Mouse (Mus musculus): ENCODE data around the gene Cers3. TPM values are rescaled to one million over a fixed set of nuclear protein-coding genes. Genes with fewer than 3 reads are reported as not detected.
A peak's percentile ranks its signal among the peaks of the same experiment; 100 is the strongest.

The Cers3 gene
- polyA plus RNA-seq, 1 experiment from 2014 or later = 0.65 TPM

DNA sequence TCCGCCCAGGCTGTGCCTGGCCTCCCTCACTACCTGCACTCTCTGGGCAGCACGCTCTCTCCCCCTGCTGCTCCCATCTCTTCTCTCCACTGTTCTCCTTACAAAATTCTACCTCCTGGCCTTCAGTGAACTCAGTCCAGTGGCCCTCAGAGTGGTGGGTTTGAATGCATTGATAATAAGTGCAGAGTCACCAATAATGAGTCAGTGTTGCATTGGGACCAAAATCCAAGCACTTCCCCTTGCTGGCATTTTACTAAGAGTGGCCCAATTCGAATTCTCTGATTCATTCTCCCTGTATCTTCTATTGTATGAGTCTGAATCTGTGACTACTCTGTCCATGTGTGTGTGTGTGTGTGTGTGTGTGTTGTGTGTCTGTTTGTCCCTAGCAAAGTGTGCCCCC lies 63.5 kb downstream of the Cers3 start:
- Histone ChIP-seq H3K4me2 (no peak overlapping the region), H3K4me3 (no peak overlapping the region), H3K4me1 (replicated peaks) (no peaks in the 10 kb centered on the region), H3K27me3 (replicated peaks) (no peaks in the 10 kb centered on the region), H3K9ac (no peak overlapping the region), H3K27ac (ENCODE audit: poor library complexity, severe bottlenecking) (no peak overlapping the region), H3K36me3 (no peaks in the 10 kb centered on the region), H3K9me3 (replicated peaks) (no peaks in the 10 kb centered on the region)
- WGBS = 72% methylated on average over 3 of the region's 3 CpGs
- no peak for ATAC-seq (ENCODE audit: insufficient number of reproducible peaks, low FRiP score)

DNA sequence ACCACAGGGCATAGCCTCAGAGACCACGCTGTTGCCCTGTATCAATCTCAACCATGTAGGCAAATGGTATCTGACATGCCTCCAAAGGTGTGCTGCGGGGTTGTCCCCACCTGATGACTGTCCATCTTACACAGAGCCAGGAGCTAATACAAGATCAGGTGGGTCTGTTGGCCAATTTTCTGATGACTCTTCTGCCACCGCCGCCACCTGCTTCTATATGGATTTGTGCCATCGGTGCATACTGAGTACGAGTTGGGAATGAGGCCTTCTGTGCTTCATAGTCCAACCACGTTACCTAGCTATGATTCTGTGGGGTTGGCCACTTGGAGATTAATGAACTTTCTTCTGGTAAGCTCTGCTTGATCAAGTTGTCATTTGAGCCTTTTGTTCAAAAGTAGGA lies 67.1 kb downstream of the Cers3 start:
- Histone ChIP-seq H3K4me2 (no peak overlapping the region), H3K36me3 (no peaks in the 10 kb centered on the region), H3K9ac (no peak overlapping the region), H3K4me1 (replicated peaks) (no peaks in the 10 kb centered on the region), H3K9me3 (replicated peaks) (no peaks in the 10 kb centered on the region), H3K27me3 (replicated peaks) (0 out of 2 replicates have a peak, but pooled peaks cover 8% of the 10 kb centered on the region), H3K4me3 (no peak overlapping the region), H3K27ac (ENCODE audit: poor library complexity, severe bottlenecking) (no peak overlapping the region)
- ATAC-seq (ENCODE audit: insufficient number of reproducible peaks, low FRiP score) = no peak
- 87% methylated on average over 7 of the region's 7 CpGs for WGBS

DNA sequence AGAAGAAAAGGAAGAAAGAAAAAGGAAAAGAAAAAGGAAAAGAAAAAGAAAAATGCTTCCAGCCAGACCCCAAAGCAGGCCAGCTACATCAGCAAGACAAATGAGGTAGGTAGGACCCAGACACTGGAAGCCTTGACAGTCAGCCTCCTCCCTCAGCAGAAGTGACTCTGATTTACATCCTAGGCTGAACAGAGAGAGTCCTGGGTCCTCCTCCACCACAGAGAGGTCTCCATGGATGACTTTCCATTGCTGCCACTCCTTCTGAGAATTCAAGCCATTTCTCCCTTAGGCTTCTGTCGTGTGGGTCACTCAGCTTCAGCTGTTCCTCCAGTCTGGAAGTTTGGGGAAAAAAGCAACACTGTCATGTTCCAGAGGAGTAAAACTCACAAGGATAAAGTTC lies 68.0 kb downstream of the Cers3 start:
- WGBS = 71% methylated on average over 1 of the region's 1 CpGs
- Histone ChIP-seq H3K27ac (ENCODE audit: poor library complexity, severe bottlenecking) (no peak overlapping the region), H3K27me3 (replicated peaks) (0 out of 2 replicates have a peak, but pooled peaks cover 8% of the 10 kb centered on the region), H3K4me1 (replicated peaks) (no peaks in the 10 kb centered on the region), H3K9ac (no peak overlapping the region), H3K9me3 (replicated peaks) (no peaks in the 10 kb centered on the region), H3K36me3 (no peaks in the 10 kb centered on the region), H3K4me2 (no peak overlapping the region), H3K4me3 (no peak overlapping the region)
- no peak for ATAC-seq (ENCODE audit: insufficient number of reproducible peaks, low FRiP score)

DNA sequence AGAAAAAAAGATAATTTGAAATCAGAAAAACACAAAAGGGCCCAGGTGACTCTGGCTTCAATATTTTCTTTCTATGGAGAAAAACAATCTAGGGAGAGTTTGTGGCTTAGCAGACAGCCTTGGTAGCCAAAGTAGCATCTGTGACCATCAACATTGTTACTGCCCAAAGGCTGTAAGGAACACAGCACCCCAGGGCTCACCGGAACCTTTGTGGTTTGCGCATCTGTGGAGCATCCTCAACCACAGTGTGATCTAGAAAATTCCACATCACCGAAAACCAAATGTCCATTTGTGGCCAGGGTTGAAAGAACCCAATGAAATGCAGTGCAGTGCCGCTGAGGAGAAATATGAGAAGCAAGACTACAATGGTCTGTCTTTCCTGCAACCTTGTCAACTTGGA lies 69.0 kb downstream of the Cers3 start:
- H3K4me1 ChIP-seq (replicated peaks) = no peaks in the 10 kb centered on the region
- no peak overlapping the region for H3K27ac ChIP-seq (ENCODE audit: poor library complexity, severe bottlenecking)
- H3K4me3 ChIP-seq = no peak overlapping the region
- ATAC-seq (ENCODE audit: insufficient number of reproducible peaks, low FRiP score) = no peak
- H3K9ac ChIP-seq = no peak overlapping the region
- no peak overlapping the region for H3K4me2 ChIP-seq
- H3K36me3 ChIP-seq = no peaks in the 10 kb centered on the region
- H3K9me3 ChIP-seq (replicated peaks) = no peaks in the 10 kb centered on the region
- WGBS = 88% methylated on average over 4 of the region's 4 CpGs
- 0 out of 2 replicates have a peak, but pooled peaks cover 8% of the 10 kb centered on the region for H3K27me3 ChIP-seq (replicated peaks)

DNA sequence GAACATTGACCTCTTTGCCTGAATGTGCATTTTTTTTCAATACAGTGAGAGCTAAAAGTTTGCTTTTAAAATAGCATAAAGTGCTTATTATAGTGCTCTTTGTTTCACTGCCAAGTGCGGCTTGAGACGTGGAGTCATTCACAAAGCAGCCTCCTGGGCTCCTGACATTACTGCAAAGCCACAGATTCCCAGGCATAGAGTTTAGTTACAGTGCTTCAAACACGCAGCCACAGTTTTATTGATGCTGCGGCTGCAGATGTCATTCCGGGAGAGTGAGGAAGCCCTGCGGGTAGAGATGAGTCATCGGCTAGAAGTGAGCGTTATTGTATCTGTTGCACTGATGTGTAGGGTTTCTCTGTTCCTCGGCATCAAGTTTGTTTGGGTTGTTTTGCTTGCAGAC lies 69.4 kb downstream of the Cers3 start:
- no peak overlapping the region for H3K4me3 ChIP-seq
- H3K9me3 ChIP-seq (replicated peaks) = no peaks in the 10 kb centered on the region
- no peaks in the 10 kb centered on the region for H3K36me3 ChIP-seq
- 61% methylated on average over 9 of the region's 9 CpGs for WGBS
- H3K9ac ChIP-seq = no peak overlapping the region
- no peak for ATAC-seq (ENCODE audit: insufficient number of reproducible peaks, low FRiP score)
- H3K4me1 ChIP-seq (replicated peaks) = no peaks in the 10 kb centered on the region
- 0 out of 2 replicates have a peak, but pooled peaks cover 8% of the 10 kb centered on the region for H3K27me3 ChIP-seq (replicated peaks)
- no peak overlapping the region for H3K27ac ChIP-seq (ENCODE audit: poor library complexity, severe bottlenecking)
- H3K4me2 ChIP-seq = no peak overlapping the region

DNA sequence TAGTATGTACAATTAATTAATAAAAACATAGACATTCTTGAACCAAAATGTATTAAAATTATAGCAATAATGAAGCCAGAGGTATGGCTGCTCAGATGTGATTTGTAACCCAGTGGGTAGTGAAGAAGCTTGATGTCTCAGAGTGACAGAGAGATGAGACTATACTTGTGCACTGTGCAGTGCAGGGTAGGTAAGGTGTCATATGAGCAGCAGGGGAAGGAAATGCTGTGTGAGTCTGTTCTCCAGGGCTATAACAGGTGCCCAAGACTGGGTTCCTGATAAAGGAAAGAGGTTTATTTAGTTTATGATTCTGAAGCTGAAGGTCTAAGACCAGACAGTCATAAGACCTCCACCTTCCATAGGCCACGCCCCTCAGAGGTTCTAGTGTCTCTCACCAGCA lies 69.9 kb downstream of the Cers3 start:
- H3K27ac ChIP-seq (ENCODE audit: poor library complexity, severe bottlenecking) = no peak overlapping the region
- no peaks in the 10 kb centered on the region for H3K36me3 ChIP-seq
- no peak overlapping the region for H3K9ac ChIP-seq
- H3K27me3 ChIP-seq (replicated peaks) = 0 out of 2 replicates have a peak, but pooled peaks cover 8% of the 10 kb centered on the region
- H3K4me2 ChIP-seq = no peak overlapping the region
- 58% methylated on average over 1 of the region's 1 CpGs for WGBS
- no peaks in the 10 kb centered on the region for H3K9me3 ChIP-seq (replicated peaks)
- H3K4me1 ChIP-seq (replicated peaks) = no peaks in the 10 kb centered on the region
- no peak for ATAC-seq (ENCODE audit: insufficient number of reproducible peaks, low FRiP score)
- no peak overlapping the region for H3K4me3 ChIP-seq

DNA sequence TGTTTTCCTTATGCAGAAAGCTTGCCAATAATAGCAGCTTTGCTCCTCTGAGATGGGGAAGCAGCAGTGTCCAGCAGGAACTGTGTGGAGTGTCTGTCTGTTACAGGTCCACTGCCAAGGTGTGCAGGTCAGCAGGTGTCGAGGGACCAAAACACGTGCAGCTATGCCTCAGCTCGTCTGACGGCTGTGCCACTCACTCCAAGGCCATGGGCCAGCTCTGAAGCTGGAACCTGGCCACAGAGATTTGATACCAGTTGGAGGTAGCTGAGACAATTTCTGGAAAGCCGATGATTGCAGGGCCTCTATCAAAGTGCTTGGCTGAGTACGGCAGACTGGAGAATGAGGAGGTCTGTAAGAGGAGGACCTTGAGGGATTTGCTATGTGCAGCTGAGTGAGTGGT lies 72.2 kb downstream of the Cers3 start:
- H3K9me3 ChIP-seq (replicated peaks) = no peaks in the 10 kb centered on the region
- H3K9ac ChIP-seq = no peak overlapping the region
- H3K36me3 ChIP-seq = no peaks in the 10 kb centered on the region
- ATAC-seq (ENCODE audit: insufficient number of reproducible peaks, low FRiP score) = no peak
- no peak overlapping the region for H3K4me3 ChIP-seq
- WGBS = 80% methylated on average over 6 of the region's 6 CpGs
- H3K4me2 ChIP-seq = no peak overlapping the region
- no peak overlapping the region for H3K27ac ChIP-seq (ENCODE audit: poor library complexity, severe bottlenecking)
- H3K4me1 ChIP-seq (replicated peaks) = no peaks in the 10 kb centered on the region
- H3K27me3 ChIP-seq (replicated peaks) = 0 out of 2 replicates have a peak, but pooled peaks cover 12% of the 10 kb centered on the region

DNA sequence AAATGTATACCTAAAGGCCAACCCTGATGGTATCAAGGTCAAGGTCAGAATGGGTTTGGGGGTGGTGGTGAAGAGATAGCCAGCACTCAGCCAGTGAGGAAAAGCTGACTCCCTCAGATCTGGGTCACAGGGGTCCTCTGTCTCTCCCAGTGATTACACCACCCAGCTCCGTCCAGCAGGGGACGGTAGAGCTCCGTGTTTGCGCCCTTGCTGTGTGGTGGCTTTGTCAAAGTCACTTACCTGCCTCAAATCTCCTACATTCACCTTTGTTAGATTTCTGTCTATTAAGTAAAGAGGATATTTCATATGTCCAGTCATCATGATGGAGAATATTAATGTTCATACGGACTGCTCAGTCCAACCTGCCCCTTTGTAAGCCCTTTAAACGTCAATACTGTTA lies 76.7 kb downstream of the Cers3 start:
- H3K36me3 ChIP-seq = no peaks in the 10 kb centered on the region
- H3K4me3 ChIP-seq = no peak overlapping the region
- WGBS = 22% methylated on average over 6 of the region's 6 CpGs
- no peak for ATAC-seq (ENCODE audit: insufficient number of reproducible peaks, low FRiP score)
- no peak overlapping the region for H3K9ac ChIP-seq
- 0 out of 2 replicates have a peak, but pooled peaks cover 6% of the 10 kb centered on the region for H3K27me3 ChIP-seq (replicated peaks)
- H3K4me1 ChIP-seq (replicated peaks) = no peaks in the 10 kb centered on the region
- no peak overlapping the region for H3K27ac ChIP-seq (ENCODE audit: poor library complexity, severe bottlenecking)
- H3K4me2 ChIP-seq = no peak overlapping the region
- H3K9me3 ChIP-seq (replicated peaks) = no peaks in the 10 kb centered on the region

DNA sequence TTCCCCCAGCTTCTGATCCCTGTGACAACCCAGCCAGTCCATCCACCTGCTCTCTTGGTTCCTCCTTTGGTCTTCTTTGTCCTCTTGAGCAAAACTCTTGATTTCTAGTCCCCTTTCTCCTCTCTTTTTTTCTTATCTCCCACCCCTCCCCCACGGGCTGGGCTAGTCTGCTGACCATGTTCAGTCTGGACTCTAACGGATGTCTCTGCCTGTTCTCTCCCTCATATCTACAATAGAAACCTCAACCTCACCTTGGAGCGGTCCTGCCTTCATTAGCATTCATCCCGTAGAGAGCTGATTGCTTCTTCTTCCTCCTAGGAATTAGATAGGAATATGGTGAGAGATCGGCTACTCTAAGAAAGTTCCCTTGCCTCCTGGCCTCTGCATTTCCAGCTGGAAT lies 87.5 kb downstream of the Cers3 start:
- Histone ChIP-seq H3K4me2 (peak overlapping the region; percentile 50), H3K4me3 (no peak overlapping the region), H3K27ac (ENCODE audit: poor library complexity, severe bottlenecking) (peak overlapping the region; percentile 48), H3K9me3 (replicated peaks) (no peaks in the 10 kb centered on the region), H3K27me3 (replicated peaks) (no peaks in the 10 kb centered on the region), H3K36me3 (no peaks in the 10 kb centered on the region), H3K4me1 (replicated peaks) (peaks cover 61% of the 10 kb centered on the region), H3K9ac (no peak overlapping the region)
- WGBS = 20% methylated on average over 5 of the region's 5 CpGs
- ATAC-seq (ENCODE audit: insufficient number of reproducible peaks, low FRiP score) = no peak

DNA sequence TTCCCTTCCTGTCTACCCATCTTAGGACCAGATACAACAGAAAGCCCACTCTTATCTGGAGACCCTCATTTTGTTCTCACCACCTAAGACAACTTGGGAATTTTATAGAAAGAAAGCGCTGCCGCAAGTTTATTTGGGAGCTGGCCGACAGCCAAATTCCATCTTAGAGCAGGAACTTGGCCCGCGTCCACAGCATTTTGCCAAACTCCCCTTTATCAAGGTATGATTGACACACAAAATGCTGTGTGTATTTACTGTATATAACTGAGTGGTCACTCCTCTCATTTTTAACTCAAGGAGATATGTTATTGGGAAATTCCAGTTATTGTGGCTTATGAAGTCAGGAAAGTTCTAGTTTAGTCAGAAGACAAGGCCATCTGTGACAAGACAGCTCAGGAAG lies 88.0 kb downstream of the Cers3 start:
- H3K4me2 ChIP-seq = peak overlapping the region; percentile 50
- no peaks in the 10 kb centered on the region for H3K9me3 ChIP-seq (replicated peaks)
- no peak overlapping the region for H3K9ac ChIP-seq
- no peaks in the 10 kb centered on the region for H3K27me3 ChIP-seq (replicated peaks)
- H3K27ac ChIP-seq (ENCODE audit: poor library complexity, severe bottlenecking) = peak overlapping the region; percentile 48
- 11% methylated on average over 5 of the region's 5 CpGs for WGBS
- H3K4me3 ChIP-seq = no peak overlapping the region
- no peaks in the 10 kb centered on the region for H3K36me3 ChIP-seq
- ATAC-seq (ENCODE audit: insufficient number of reproducible peaks, low FRiP score) = no peak
- peaks cover 61% of the 10 kb centered on the region for H3K4me1 ChIP-seq (replicated peaks)

DNA sequence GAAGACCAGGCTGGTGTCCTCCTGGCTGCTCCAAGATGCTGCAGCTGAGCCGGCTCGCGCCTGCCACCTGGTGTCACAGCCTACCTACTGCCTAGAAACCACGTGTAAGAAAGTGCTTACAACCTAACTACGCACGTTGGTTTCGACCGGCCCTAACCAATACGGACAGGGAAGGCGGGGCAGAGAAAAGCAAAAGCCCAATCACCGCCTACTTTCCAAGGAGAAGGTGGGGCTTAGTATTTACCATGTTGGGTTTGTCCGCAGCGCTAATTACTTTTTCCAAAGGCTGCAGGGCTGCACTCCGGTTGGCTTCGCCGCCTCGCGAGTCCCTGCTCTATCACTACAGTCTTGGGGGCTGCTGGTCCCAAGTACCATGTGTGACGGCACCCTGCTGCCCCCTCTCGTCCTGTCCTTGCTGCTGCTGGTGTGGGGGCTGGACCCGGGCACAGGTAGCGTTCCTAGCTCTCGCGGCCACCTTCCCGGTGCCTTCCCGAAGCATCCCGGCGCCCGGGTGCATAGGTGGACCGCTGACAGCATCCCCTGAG lies 96.2 kb downstream of the Cers3 start, which contains the start of gene Adamts17:
Gene Adamts17, plus strand, starts transcription at position 273 of the 545 bp plus-strand sequence.
- H3K4me2 ChIP-seq = peak within 1 kb of the TSS; percentile 96
- peaks cover 27% of the 10 kb centered on the region for H3K4me1 ChIP-seq (replicated peaks)
- under 1% methylated on average over 30 of the region's 30 CpGs for WGBS
- peak; percentile 91 for ATAC-seq (ENCODE audit: insufficient number of reproducible peaks, low FRiP score)
- peaks cover 17% of the 10 kb centered on the region for H3K27me3 ChIP-seq (replicated peaks)
- H3K27ac ChIP-seq (ENCODE audit: poor library complexity, severe bottlenecking) = no peak within 1 kb of the TSS; the same call in 1 of the 2 replicates
- H3K9me3 ChIP-seq (replicated peaks) = no peaks in the 10 kb centered on the region
- H3K9ac ChIP-seq = peak within 1 kb of the TSS; percentile 69
- peak within 1 kb of the TSS; percentile 59 for H3K4me3 ChIP-seq
- no peaks in the 10 kb centered on the region for H3K36me3 ChIP-seq

All from heart, embryonic 12.5 days (tissue).